Mouse (Mus musculus) limb, embryonic 14.5 days (tissue): Measurements from ENCODE around the gene Fam120b. TPM values are rescaled to one million over a fixed set of nuclear protein-coding genes. Genes with fewer than 3 reads are reported as not detected.
"Not testable (repeated sequence)": the region's sequence is repeated elsewhere in the genome, so short reads cannot be mapped to it uniquely, and the experiment has no call there.

Experiments
- ATAC-seq: fragments of 200-750 bp; cut with Nextera tagmentation; 2 replicates; pipeline ENCODE4 v1.8.0; 2017; ENCODE audit warnings: low read depth, moderate number of reproducible peaks, moderate TSS enrichment; ENCODE audit not compliant: low FRiP score
- DNase-seq: peaks from one replicate; pipeline ENCODE4 v3.0.0-alpha.2; 2015; ENCODE audit warnings: low spot score
- H3K27ac ChIP-seq: fragments of 300-500 bp; sonication (generic); replicated peaks from 2 replicates; pipeline ENCODE4 v1.5.1; 2014; ENCODE audit warnings: low read depth, mild to moderate bottlenecking, low read length, moderate library complexity, mixed read lengths
- H3K27me3 ChIP-seq: fragments of 300-500 bp; sonication (generic); 2 replicates; pipeline ENCODE4 v1.6.1; 2014; ENCODE audit warnings: low read length, mixed read lengths; ENCODE audit not compliant: control insufficient read depth, insufficient read depth
- H3K36me3 ChIP-seq: fragments of 300-500 bp; sonication (generic); 2 replicates; pipeline ENCODE4 v1.6.1; 2014; ENCODE audit warnings: mild to moderate bottlenecking, low read length, moderate library complexity, mixed read lengths; ENCODE audit not compliant: control insufficient read depth, insufficient read depth
- H3K4me1 ChIP-seq: fragments of 300-500 bp; sonication (generic); 2 replicates; pipeline ENCODE4 v1.6.1; 2014; ENCODE audit warnings: antibody characterized with exemption, low read length, mixed read lengths; ENCODE audit not compliant: control insufficient read depth, insufficient read depth
- H3K4me2 ChIP-seq: fragments of 300-500 bp; sonication (generic); replicated peaks from 2 replicates; pipeline ENCODE4 v1.6.1; 2014; ENCODE audit warnings: low read depth, mild to moderate bottlenecking, low read length, moderate library complexity; ENCODE audit not compliant: severe bottlenecking
- H3K4me3 ChIP-seq: fragments of 300-500 bp; sonication (generic); replicated peaks from 2 replicates; pipeline ENCODE4 v1.5.1; 2014; ENCODE audit warnings: low read length
- H3K9ac ChIP-seq: fragments of 300-500 bp; sonication (generic); 2 replicates; pipeline ENCODE4 v1.6.1; 2014; ENCODE audit warnings: mild to moderate bottlenecking, low read depth, low read length, moderate library complexity; ENCODE audit not compliant: severe bottlenecking
- H3K9me3 ChIP-seq: fragments of 300-500 bp; sonication (generic); 2 replicates; pipeline ENCODE4 v1.6.1; 2016; ENCODE audit warnings: low read length; ENCODE audit not compliant: control insufficient read depth
- POLR2A ChIP-seq: fragments of 200-500 bp; IDR thresholded peaks from 2 replicates; pipeline ENCODE4 v1.8.0; 2012; ENCODE audit warnings: inconsistent platforms, mild to moderate bottlenecking, moderate library complexity, borderline replicate concordance; ENCODE audit not compliant: insufficient read depth, insufficient read length; ENCODE audit errors: extremely low read depth
- WGBS: fragments of 180-500 bp; shearing (Covaris S2); extraction: QIAGEN DNeasy Blood & Tissue Kit; methylation state at CpG from one replicate; pipeline ENCODE4 v1.1.7; 2014; 5-methylcytosine and 5-hydroxymethylcytosine counted together
- polyA plus RNA-seq, 2 experiments: library from polyadenylated mRNA; depleted of rRNA in 1 of 2; stranded (reverse) in 1 of 2; unstranded in 1 of 2; fragments of >200 nt; fragmentation: Nextera tagmentation in 1 of 2; extraction: Ambion mirVana in 1 of 2; gene quantifications; 2 replicates each; pipeline versions ENCODE4 v1.2.1 to v1.2.3; 2012 to 2014

Gene Fam120b
- polyA plus RNA-seq, 2 experiments, result 18.9 to 25.7 TPM

DNA sequence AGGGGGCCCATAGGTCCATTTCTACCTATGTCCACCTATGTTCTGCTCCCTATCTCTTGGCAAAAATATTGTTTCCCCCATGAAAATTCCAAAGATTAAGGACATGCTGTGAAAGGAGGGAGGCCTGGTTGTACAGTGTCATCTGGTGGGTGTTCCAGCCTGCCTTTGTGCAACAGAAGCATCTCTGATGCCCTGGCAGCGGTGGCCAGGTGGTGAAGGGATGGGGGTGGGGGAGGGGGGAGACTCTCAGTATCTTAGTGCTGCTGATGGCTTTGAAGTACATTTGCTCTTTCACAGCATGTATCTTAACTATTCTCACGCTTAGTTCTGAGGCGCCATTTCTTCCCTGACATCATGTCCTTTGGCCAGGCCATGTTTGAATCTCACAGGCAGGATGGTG lies 49.4 kb downstream of the Fam120b start:
- DNase-seq (no peak), ATAC-seq (no peak)
- Histone ChIP-seq H3K27ac (no peak overlapping the region), H3K9me3 (no peaks in the 10 kb centered on the region), H3K4me1 (peaks cover 6% of the 10 kb centered on the region; the same call in 1 of the 2 replicates), H3K9ac (no peak overlapping the region), H3K4me3 (no peak overlapping the region), H3K4me2 (no peak overlapping the region), H3K27me3 (no peaks in the 10 kb centered on the region), H3K36me3 (no peaks in the 10 kb centered on the region)
- no peak for TF ChIP-seq POLR2A
- 68% methylated on average over 3 of the region's 3 CpGs for WGBS

DNA sequence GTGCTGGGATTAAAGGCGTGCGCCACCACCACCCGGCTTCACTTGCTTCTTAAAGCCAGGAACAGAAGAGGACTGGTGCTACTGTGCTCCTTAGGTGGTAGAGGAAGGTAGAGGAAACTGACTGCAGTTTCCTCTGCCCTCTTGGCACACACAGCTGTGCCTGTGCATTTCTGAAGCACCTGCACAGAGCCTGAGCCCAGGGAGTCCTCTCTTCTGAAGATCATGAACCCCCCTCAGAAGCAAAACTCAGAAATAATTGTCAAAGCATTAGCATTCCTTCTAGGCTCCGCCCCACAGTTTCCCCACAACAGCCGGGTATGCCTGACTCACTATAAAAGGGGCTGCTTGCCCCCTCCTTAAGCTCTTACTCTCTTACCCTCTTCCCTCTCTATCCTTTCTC lies 51.8 kb downstream of the Fam120b start:
- TF ChIP-seq POLR2A, result no peak
- H3K9me3 ChIP-seq, result no peaks in the 10 kb centered on the region
- 67% methylated on average over 5 of the region's 5 CpGs for WGBS
- H3K4me2 ChIP-seq, result no peak overlapping the region
- no peaks in the 10 kb centered on the region for H3K4me1 ChIP-seq
- no peak overlapping the region for H3K4me3 ChIP-seq
- no peaks in the 10 kb centered on the region for H3K27me3 ChIP-seq
- no peak overlapping the region for H3K27ac ChIP-seq
- DNase-seq (no peak), ATAC-seq (no peak)
- no peaks in the 10 kb centered on the region for H3K36me3 ChIP-seq
- no peak overlapping the region for H3K9ac ChIP-seq

DNA sequence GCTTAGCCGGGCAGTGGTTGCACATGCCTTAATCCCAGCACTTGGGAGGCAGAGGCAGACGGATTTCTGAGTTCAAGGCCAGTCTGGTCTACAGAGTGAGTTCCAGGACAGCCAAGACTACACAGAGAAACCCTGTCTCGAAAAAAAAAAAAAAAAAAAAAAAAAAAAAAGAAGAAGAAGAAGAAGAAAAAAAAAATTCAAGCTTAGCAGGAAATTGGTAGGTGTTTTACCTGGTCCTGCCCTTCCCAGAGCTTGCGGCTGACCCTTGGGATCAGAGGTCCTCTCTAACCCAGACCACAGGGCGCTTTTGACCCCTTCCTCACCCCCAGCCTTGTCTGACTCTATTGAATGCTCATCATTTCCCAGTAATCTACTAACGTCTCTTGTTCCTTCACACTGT lies 53.1 kb downstream of the Fam120b start:
- not testable (repeated sequence) for H3K4me1 ChIP-seq, ATAC-seq, H3K9me3 ChIP-seq, H3K9ac ChIP-seq, H3K27me3 ChIP-seq, H3K4me3 ChIP-seq, H3K4me2 ChIP-seq, H3K27ac ChIP-seq, DNase-seq, H3K36me3 ChIP-seq
- 80% methylated on average over 5 of the region's 6 CpGs for whole genome bisulfite sequencing

DNA sequence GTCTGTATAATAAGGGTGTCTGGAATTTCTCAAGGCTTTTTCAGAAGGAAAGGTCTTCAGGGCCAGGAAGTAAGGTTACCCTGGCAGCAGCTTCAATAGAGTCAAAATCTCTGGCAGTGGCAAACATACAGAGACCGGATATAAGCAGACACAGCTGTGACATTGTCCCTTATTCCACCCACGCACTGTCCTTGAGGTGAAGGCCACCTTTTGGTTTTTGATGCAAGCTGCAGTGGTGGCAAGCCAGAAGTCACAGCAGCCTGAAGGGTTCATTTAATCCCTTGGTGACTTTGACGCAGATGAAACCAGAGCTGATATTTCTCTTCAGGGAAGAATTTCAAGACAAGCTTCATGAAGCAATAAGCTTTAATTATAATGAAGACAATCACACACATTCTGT lies 53.6 kb downstream of the Fam120b start:
- DNase-seq, result no peak
- H3K27me3 ChIP-seq, result no peaks in the 10 kb centered on the region

GRCm38 (mm10) chr17:15455203-15455602 lies 59.2 kb downstream of the Fam120b start:
- whole genome bisulfite sequencing, result 69% methylated on average over 4 of the region's 4 CpGs
- Histone ChIP-seq H3K4me3 (no peak overlapping the region), H3K4me1 (no peaks in the 10 kb centered on the region), H3K27ac (no peak overlapping the region), H3K9ac (no peak overlapping the region), H3K4me2 (no peak overlapping the region), H3K9me3 (no peaks in the 10 kb centered on the region), H3K27me3 (no peaks in the 10 kb centered on the region), H3K36me3 (no peaks in the 10 kb centered on the region)
- ATAC-seq (no peak), DNase-seq (no peak)
- no peak for TF ChIP-seq POLR2A

More for the DNA sequence above, 53.6 kb downstream of the Fam120b start:
- no peak overlapping the region for H3K9ac ChIP-seq
- H3K27ac ChIP-seq, result no peak overlapping the region
- no peak overlapping the region for H3K4me3 ChIP-seq
- 65% methylated on average over 3 of the region's 3 CpGs for WGBS
- no peaks in the 10 kb centered on the region for H3K9me3 ChIP-seq
- TF ChIP-seq POLR2A, result no peak
- no peaks in the 10 kb centered on the region for H3K36me3 ChIP-seq
- no peaks in the 10 kb centered on the region for H3K4me1 ChIP-seq
- ATAC-seq, result no peak
- no peak overlapping the region for H3K4me2 ChIP-seq

- no peak for TF ChIP-seq POLR2A
- WGBS, result 86% methylated on average over 2 of the region's 2 CpGs
- Histone ChIP-seq H3K9me3 (no peaks in the 10 kb centered on the region), H3K27ac (no peak overlapping the region), H3K36me3 (no peaks in the 10 kb centered on the region), H3K4me3 (no peak overlapping the region), H3K9ac (no peak overlapping the region), H3K4me1 (no peaks in the 10 kb centered on the region), H3K27me3 (no peaks in the 10 kb centered on the region), H3K4me2 (no peak overlapping the region)
- no peak for DNase-seq
- no peak for ATAC-seq
Measured at GRCm38 (mm10) chr17:15456595-15456994, 60.6 kb downstream of the Fam120b start.
